Comparison of ENCODE assay signal across 9 mouse cellular contexts in the genomic region with DNA sequence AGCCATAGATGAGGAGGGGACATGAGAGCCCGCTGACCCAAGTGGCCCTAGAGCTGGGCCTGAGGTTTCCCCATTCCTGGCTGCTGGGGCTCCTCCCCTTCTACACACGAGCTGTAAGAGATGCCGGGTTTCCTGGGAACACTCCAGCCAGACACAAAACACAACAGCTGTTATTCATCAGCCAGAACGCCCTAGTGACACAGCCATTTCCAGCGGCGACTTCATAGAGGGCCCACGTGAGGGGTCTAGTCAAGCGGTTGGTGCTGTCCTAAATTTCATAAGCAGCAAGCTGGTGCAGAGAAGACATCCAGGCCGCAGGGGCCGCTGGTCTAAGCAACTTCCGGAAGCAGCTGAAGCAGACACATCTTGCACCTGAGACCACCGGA. TPM values are rescaled to one million over a fixed set of nuclear protein-coding genes. Genes with fewer than 3 reads are reported as not detected.
DNase-seq lines count a peak whose midpoint lies in the region; ATAC-seq and TF ChIP-seq lines count a peak whose summit lies in the region.
"Had no signal": no experiment of that assay in that cellular context is flagged by ENCODE, and none has a peak within 500 bp of the region (broad histone marks: within the 10 kb centered on the region; RNA-seq: fewer than 3 reads in every experiment).

No protein-coding gene starts in this region.

- DNase-seq in kidney, adult 11 months: peak; percentile 50
- no peak for DNase-seq in kidney, adult 8-10 months
- peak; percentile 48 to 53 for DNase-seq in kidney, postnatal 36 days
- DNase-seq in testis, postnatal 10 days (ENCODE audit: low spot score): no peak
- DNase-seq in gastrocnemius, adult 2 months: no peak

- no peak overlapping the region for H3K4me3 ChIP-seq in forebrain, embryonic 13.5 days
- no peak overlapping the region for H3K4me3 ChIP-seq in neural tube, embryonic 13.5 days
- H3K4me3 ChIP-seq in gastrocnemius, adult 2 months: no peak overlapping the region

- 0 out of 2 replicates have a peak overlapping the region, but pooled peaks have one; percentile 3 for H3K27ac ChIP-seq in forebrain, embryonic 13.5 days
- H3K27ac ChIP-seq in neural tube, embryonic 13.5 days (replicated peaks): 0 out of 2 replicates have a peak overlapping the region, but pooled peaks have one; percentile 33
- no peak overlapping the region for H3K27ac ChIP-seq in gastrocnemius, adult 2 months

- H3K4me2 ChIP-seq in forebrain, embryonic 13.5 days: no peak overlapping the region
- no peak overlapping the region for H3K4me2 ChIP-seq in neural tube, embryonic 13.5 days

- 52% methylated on average over 12 of the region's 12 CpGs for WGBS in forebrain, embryonic 13.5 days
- WGBS in neural tube, embryonic 13.5 days: 45% methylated on average over 12 of the region's 12 CpGs

- H3K9ac ChIP-seq in forebrain, embryonic 13.5 days: no peak overlapping the region
- peak overlapping the region; percentile 28; the same call in 1 of the 2 replicates for H3K9ac ChIP-seq in neural tube, embryonic 13.5 days

- ATAC-seq in forebrain, embryonic 13.5 days: no peak
- no peak for ATAC-seq in neural tube, embryonic 13.5 days (ENCODE audit: low read depth)
- ATAC-seq in erythroid progenitor cell, adult 5-6 weeks (replicated peaks; ENCODE audit: low FRiP score, poor library complexity, severe bottlenecking): no peak
- ATAC-seq: Patski had no signal

- no peaks in the 10 kb centered on the region for H3K36me3 ChIP-seq in forebrain, embryonic 13.5 days (ENCODE audit: poor library complexity, severe bottlenecking)
- no peaks in the 10 kb centered on the region for H3K36me3 ChIP-seq in neural tube, embryonic 13.5 days

- H3K9me3 ChIP-seq in forebrain, embryonic 13.5 days (replicated peaks): no peaks in the 10 kb centered on the region
- no peaks in the 10 kb centered on the region for H3K9me3 ChIP-seq in neural tube, embryonic 13.5 days

- TF ChIP-seq CTCF in gastrocnemius, adult 2 months (IDR thresholded peaks at IDR 0.05): no peak

- H3K4me1 ChIP-seq in forebrain, embryonic 13.5 days: peaks cover 23% of the 10 kb centered on the region
- H3K4me1 ChIP-seq in neural tube, embryonic 13.5 days (replicated peaks): peaks cover 35% of the 10 kb centered on the region

- H3K27me3 ChIP-seq in forebrain, embryonic 13.5 days: 0 out of 2 replicates have a peak, but pooled peaks cover 7% of the 10 kb centered on the region
- H3K27me3 ChIP-seq in neural tube, embryonic 13.5 days: peaks cover 20% of the 10 kb centered on the region
- H3K27me3 ChIP-seq: Patski had no signal

- intact Hi-C loops in gastrocnemius, adult 2 months (cut with DNase I): no loop called here

RNA-seq across cellular contexts. Expression of a gene that starts 27.0 kb away (rescaled TPM):
- polyA plus RNA-seq in forebrain, embryonic 13.5 days (2015; fragmentation: Nextera tagmentation; extraction: Ambion mirVana): 77.3 and 77.5 TPM in 2 replicates
- polyA plus RNA-seq in neural tube, embryonic 13.5 days (2015; fragmentation: Nextera tagmentation; extraction: Ambion mirVana): 60.6 and 76.5 TPM in 2 replicates
- 10 to 100 TPM; 66.3 to 72.4 TPM for total RNA-seq in gastrocnemius, adult 2 months (2021)
- total RNA-seq in erythroid progenitor cell, adult 5-6 weeks (2015; ENCODE audit: low replicate concordance): 76.0 and 76.3 TPM in 2 replicates
- total RNA-seq in erythroid progenitor cell, adult 5-6 weeks (2017; ENCODE audit: low replicate concordance): 66.6 and 69.7 TPM in 2 replicates

Comparison
In these comparisons a context has a peak if more than half of its experiments do, and no peak if none do; other contexts are left out.
1. DNase-seq: peak in kidney, adult 11 months (single experiment) and kidney, postnatal 36 days (2 of 2); none in kidney, adult 8-10 months (0 of 2), testis, postnatal 10 days (single experiment) and gastrocnemius, adult 2 months (single experiment).